Mouse (Mus musculus) liver, adult (tissue): ENCODE measurements around the gene Zfp872.

Experiments
- GATA4 ChIP-seq: IDR thresholded peaks from 2 replicates; pipeline ENCODE4 v1.6.1; 2014; ENCODE audit warnings: mild to moderate bottlenecking, low read length; ENCODE audit not compliant: insufficient replicate concordance

Zfp872 gene

GRCm38 (mm10) chr9:22188025-22188611 is at the start of gene Zfp872:
TSS of gene Zfp872 (plus strand) at chr9:22188090.
- no peak for TF ChIP-seq GATA4

GRCm38 (mm10) chr9:22138480-22138879 is 49.4 kb upstream of the Zfp872 start:
- no peak for TF ChIP-seq GATA4

- TF ChIP-seq GATA4 = no peak
Observed at GRCm38 (mm10) chr9:22139746-22140145, 48.1 kb upstream of the Zfp872 start.

- TF ChIP-seq GATA4 = no peak
Observed at GRCm38 (mm10) chr9:22143108-22144037, 44.5 kb upstream of the Zfp872 start.

- TF ChIP-seq GATA4 = no peak
Observed at GRCm38 (mm10) chr9:22144304-22144965, 43.5 kb upstream of the Zfp872 start.

- TF ChIP-seq GATA4 = no peak
Observed at GRCm38 (mm10) chr9:22149426-22150248, 38.3 kb upstream of the Zfp872 start.

- peak; percentile 93 for TF ChIP-seq GATA4
Observed at GRCm38 (mm10) chr9:22150946-22151345, 36.9 kb upstream of the Zfp872 start.

GRCm38 (mm10) chr9:22153810-22154209 is 34.1 kb upstream of the Zfp872 start:
- no peak for TF ChIP-seq GATA4

GRCm38 (mm10) chr9:22155614-22156013 is 32.3 kb upstream of the Zfp872 start:
- no peak for TF ChIP-seq GATA4

GRCm38 (mm10) chr9:22156497-22157245 is 31.2 kb upstream of the Zfp872 start, which contains the start of gene Pigyl:
TSS of gene Pigyl (plus strand) at chr9:22156846.
- TF ChIP-seq GATA4 = no peak; the same call in 1 of the 2 replicates

GRCm38 (mm10) chr9:22157516-22158265 is 30.2 kb upstream of the Zfp872 start:
- TF ChIP-seq GATA4 = no peak

- TF ChIP-seq GATA4 = no peak
Observed at GRCm38 (mm10) chr9:22161299-22161698, 26.6 kb upstream of the Zfp872 start.

- TF ChIP-seq GATA4 = no peak
Observed at GRCm38 (mm10) chr9:22162305-22162704, 25.6 kb upstream of the Zfp872 start.
